13 mouse cellular contexts compared by ENCODE assay signal in genomic region chr3:65581596-65581995, GRCm38 (mm10). TPM values are rescaled to one million over a fixed set of nuclear protein-coding genes. Genes with fewer than 3 reads are reported as not detected.
A peak's percentile ranks its signal among the peaks of the same experiment; 100 is the strongest.
DNase-seq lines count a peak whose midpoint lies in the region; ATAC-seq lines count a peak whose summit lies in the region.
"Had no signal": no experiment of that assay in that cellular context is flagged by ENCODE, and none has a peak within 500 bp of the region (broad histone marks: within the 10 kb centered on the region; RNA-seq: fewer than 3 reads in every experiment).

No protein-coding gene starts in this region.

- H3K9me3 ChIP-seq in forebrain, embryonic 15.5 days, result no peaks in the 10 kb centered on the region; the same call in 1 of the 2 replicates
- H3K9me3 ChIP-seq: embryonic facial prominence, embryonic 12.5 days; heart, embryonic 13.5 days; intestine, embryonic 15.5 days; liver, embryonic 13.5 days had no signal

- peak; percentile 30 for ATAC-seq in CD4-positive, CD25-positive, alpha-beta regulatory T cell, adult 4 months
- ATAC-seq in granulocyte monocyte progenitor cell, adult 5-6 weeks (replicated peaks; ENCODE audit: poor library complexity, severe bottlenecking), result peak; percentile 31; the same call in 1 of the 2 replicates
- no peak for ATAC-seq in forebrain, embryonic 15.5 days (replicated peaks)
- ATAC-seq: intestine, embryonic 15.5 days had no signal

- peak; percentile 78 for DNase-seq in heart, adult 11 months
- no peak for DNase-seq in heart, postnatal 10 days
- peak; percentile 77 for DNase-seq in adrenal gland, postnatal 14 days
- DNase-seq in left cerebral cortex, postnatal 36 days (ENCODE audit: low spot score in 2 of 2), result no peak
- DNase-seq in layer of hippocampus, adult 8-10 months (ENCODE audit: low spot score in 2 of 2), result no peak
- DNase-seq: liver, embryonic 13.5 days had no signal

- no peak overlapping the region for H3K27ac ChIP-seq in forebrain, embryonic 15.5 days (replicated peaks)
- H3K27ac ChIP-seq: embryonic facial prominence, embryonic 12.5 days; heart, embryonic 13.5 days; intestine, embryonic 15.5 days; liver, embryonic 13.5 days; macrophage had no signal

- 77% methylated on average over 4 of the region's 4 CpGs for whole genome bisulfite sequencing in forebrain, embryonic 15.5 days

- H3K27me3 ChIP-seq in forebrain, embryonic 15.5 days, result no peaks in the 10 kb centered on the region
- H3K27me3 ChIP-seq: embryonic facial prominence, embryonic 12.5 days; heart, embryonic 13.5 days; intestine, embryonic 15.5 days; liver, embryonic 13.5 days had no signal

- H3K4me3 ChIP-seq in forebrain, embryonic 15.5 days, result no peak overlapping the region
- H3K4me3 ChIP-seq: embryonic facial prominence, embryonic 12.5 days; heart, embryonic 13.5 days; intestine, embryonic 15.5 days; liver, embryonic 13.5 days had no signal

- intact Hi-C loops in heart, postnatal 10 days (cut with DNase I), result no loop called here
- intact Hi-C loops in left cerebral cortex, postnatal 36 days (cut with DNase I), result no loop called here

- H3K4me1 ChIP-seq in forebrain, embryonic 15.5 days, result peaks cover 12% of the 10 kb centered on the region

- no peak overlapping the region for H3K9ac ChIP-seq in forebrain, embryonic 15.5 days (replicated peaks)
- H3K9ac ChIP-seq: embryonic facial prominence, embryonic 12.5 days; heart, embryonic 13.5 days; intestine, embryonic 15.5 days; liver, embryonic 13.5 days had no signal

- no peaks in the 10 kb centered on the region for H3K36me3 ChIP-seq in forebrain, embryonic 15.5 days
- H3K36me3 ChIP-seq: embryonic facial prominence, embryonic 12.5 days; heart, embryonic 13.5 days; intestine, embryonic 15.5 days; liver, embryonic 13.5 days had no signal

- no peak overlapping the region for H3K4me2 ChIP-seq in forebrain, embryonic 15.5 days (replicated peaks)
- H3K4me2 ChIP-seq: embryonic facial prominence, embryonic 12.5 days; heart, embryonic 13.5 days; intestine, embryonic 15.5 days; liver, embryonic 13.5 days had no signal

RNA-seq across cellular contexts. Expression of gene Tiparp, which starts 53.4 kb away (rescaled TPM):
- total RNA-seq in heart, postnatal 10 days (2021), result 10 to 100 TPM; 15.3 to 15.4 TPM
- 1 to 10 TPM; 4.0 to 5.4 TPM for polyA plus RNA-seq in CD4-positive, CD25-positive, alpha-beta regulatory T cell, adult 4 months (2017; shearing (Covaris generic))
- total RNA-seq in adrenal gland, postnatal 14 days (2021), result 21.6 and 26.4 TPM in 2 replicates
- 10.0 and 16.2 TPM in 2 replicates for total RNA-seq in granulocyte monocyte progenitor cell, adult 5-6 weeks (2014; fragmentation: Nextera tagmentation)
- total RNA-seq in granulocyte monocyte progenitor cell, adult 5-6 weeks (2017), result 30.0 and 32.4 TPM in 2 replicates
- 10 to 100 TPM in 1 of 2 experiments, 1 to 10 TPM in 1; 9.8 to 11.9 TPM for total RNA-seq in left cerebral cortex, postnatal 36 days (2021)
- 33.9 and 34.7 TPM in 2 replicates for polyA plus RNA-seq in forebrain, embryonic 15.5 days (2015; fragmentation: Nextera tagmentation; extraction: Ambion mirVana)
- 10 to 100 TPM; 15.0 to 21.8 (median 15.9) TPM for total RNA-seq in layer of hippocampus, adult 8-10 months (2022)

Comparison
In these comparisons a context has a peak if more than half of its experiments do, and no peak if none do; other contexts are left out.
1. DNase-seq: peak in heart, adult 11 months (single experiment) and adrenal gland, postnatal 14 days (single experiment); none in heart, postnatal 10 days (0 of 2), left cerebral cortex, postnatal 36 days (0 of 2) and layer of hippocampus, adult 8-10 months (0 of 2).